Mouse (Mus musculus): Measurements from ENCODE around the gene Fgfr2.

GRCm38 (mm10) chr7:132809721-132810120, 313.4 kb downstream of the Fgfr2 start:
- TF ChIP-seq POLR2A (IDR thresholded peaks at IDR 0.05; ENCODE audit: control insufficient read depth, low read depth, low read length): no peak
- no peak for TF ChIP-seq CTCF (IDR thresholded peaks at IDR 0.05; ENCODE audit: control insufficient read depth, insufficient read depth, insufficient replicate concordance, low read depth, low read length)
